Mouse (Mus musculus) brain, adult 2 months (tissue): ENCODE measurements around the gene Pllp.
A peak's percentile ranks its signal among the peaks of the same experiment; 100 is the strongest.

ENCODE experiments used
- DNase-seq: peaks from one replicate; pipeline ENCODE4 v3.0.0; 2011; ENCODE audit warnings: low read depth, low spot score

Pllp gene

GRCm38 (mm10) chr8:94703972-94704668 lies 8.0 kb upstream of the Pllp start:
- DNase-seq: peak; percentile 99

- peak; percentile 91 for DNase-seq
These were observed 7.1 kb upstream of the Pllp start for GRCm38 (mm10) chr8:94702844-94703813.

GRCm38 (mm10) chr8:94702156-94702555 lies 6.1 kb upstream of the Pllp start:
- no peak for DNase-seq

- DNase-seq: no peak
These were observed 4.4 kb upstream of the Pllp start for GRCm38 (mm10) chr8:94700421-94700935.

- DNase-seq: peak; percentile 80
These were observed 3.3 kb upstream of the Pllp start for GRCm38 (mm10) chr8:94699366-94699765.

- DNase-seq: no peak
These were observed 1.9 kb upstream of the Pllp start for GRCm38 (mm10) chr8:94697956-94698355.

- DNase-seq: no peak
These were observed 488 bp upstream of the Pllp start for GRCm38 (mm10) chr8:94696566-94696965.

- no peak for DNase-seq
These were observed 611 bp downstream of the Pllp start for GRCm38 (mm10) chr8:94695341-94695993.

- DNase-seq: no peak
These were observed 1.4 kb downstream of the Pllp start for GRCm38 (mm10) chr8:94694701-94695100.

GRCm38 (mm10) chr8:94685953-94686352 lies 10.1 kb downstream of the Pllp start:
- no peak for DNase-seq

GRCm38 (mm10) chr8:94684287-94684686 lies 11.8 kb downstream of the Pllp start:
- peak; percentile 84 for DNase-seq

- DNase-seq: no peak
These were observed 13.2 kb downstream of the Pllp start for GRCm38 (mm10) chr8:94682732-94683524.

- DNase-seq: no peak
These were observed 15.7 kb downstream of the Pllp start for GRCm38 (mm10) chr8:94680414-94680813.

GRCm38 (mm10) chr8:94678582-94678981 lies 17.5 kb downstream of the Pllp start:
- peak; percentile 95 for DNase-seq

GRCm38 (mm10) chr8:94675923-94676322 lies 20.2 kb downstream of the Pllp start:
- DNase-seq: no peak

- no peak for DNase-seq
These were observed 21.7 kb downstream of the Pllp start for GRCm38 (mm10) chr8:94674384-94674783.

GRCm38 (mm10) chr8:94666456-94667308 lies 29.4 kb downstream of the Pllp start, which contains the start of gene Arl2bp:
Gene Arl2bp, plus strand, starts transcription at chr8:94666600.
- DNase-seq: peak; percentile 98

- DNase-seq: no peak
These were observed 31.4 kb downstream of the Pllp start for GRCm38 (mm10) chr8:94664722-94665121.

GRCm38 (mm10) chr8:94660418-94660817 lies 35.7 kb downstream of the Pllp start:
- DNase-seq: no peak

GRCm38 (mm10) chr8:94658031-94658430 lies 38.0 kb downstream of the Pllp start:
- DNase-seq: no peak
